Mouse (Mus musculus): ENCODE measurements around the gene Ccdc28b. TPM values are rescaled to one million over a fixed set of nuclear protein-coding genes. Genes with fewer than 3 reads are reported as not detected.

The Ccdc28b gene
- total and polyA plus RNA-seq, 3 experiments: 10.8 to 16.8 (median 11.3) TPM

- H3K27ac ChIP-seq: no peak overlapping the region
- no peak for TF ChIP-seq POLR2A (IDR thresholded peaks at IDR 0.05; ENCODE audit: insufficient read depth, low read depth, low read length)
- TF ChIP-seq CTCF (IDR thresholded peaks at IDR 0.05): no peak
- TF ChIP-seq EP300 (IDR thresholded peaks at IDR 0.05; ENCODE audit: insufficient read depth, low read depth, low read length): no peak
- H3K36me3 ChIP-seq (ENCODE audit: control insufficient read depth, insufficient read depth, low read length): peaks cover 2% of the 10 kb centered on the region
- H3K4me3 ChIP-seq: no peak overlapping the region
- no peaks in the 10 kb centered on the region for H3K79me2 ChIP-seq (replicated peaks; ENCODE audit: control insufficient read depth, insufficient read depth, low read length)
- intact Hi-C loops (cut with DNase I): no loop called here
- no peaks in the 10 kb centered on the region for H3K4me1 ChIP-seq (ENCODE audit: control insufficient read depth, insufficient read depth, low read length)
- no peak overlapping the region for H3K9ac ChIP-seq (ENCODE audit: low read depth, low read length)
- 93% methylated on average over 3 of the region's 3 CpGs for WGBS
- no peak for DNase-seq
- no peaks in the 10 kb centered on the region for H3K27me3 ChIP-seq (ENCODE audit: control insufficient read depth, insufficient read depth, low read length)
These were observed 37.8 kb upstream of the Ccdc28b start for GRCm38 (mm10) chr4:129661584-129661983.

GRCm38 (mm10) chr4:129654770-129655169 is 31.0 kb upstream of the Ccdc28b start:
- no peak for DNase-seq
- Histone ChIP-seq H3K79me2 (replicated peaks; ENCODE audit: control insufficient read depth, insufficient read depth, low read length) (no peaks in the 10 kb centered on the region), H3K9ac (ENCODE audit: low read depth, low read length) (no peak overlapping the region), H3K4me3 (no peak overlapping the region), H3K4me1 (ENCODE audit: control insufficient read depth, insufficient read depth, low read length) (no peaks in the 10 kb centered on the region), H3K36me3 (ENCODE audit: control insufficient read depth, insufficient read depth, low read length) (peaks cover 3% of the 10 kb centered on the region; the same call in 1 of the 2 replicates), H3K27me3 (ENCODE audit: control insufficient read depth, insufficient read depth, low read length) (no peaks in the 10 kb centered on the region), H3K27ac (no peak overlapping the region)
- intact Hi-C loops (cut with DNase I): no loop called here
- TF ChIP-seq CTCF (IDR thresholded peaks at IDR 0.05) (no peak), EP300 (IDR thresholded peaks at IDR 0.05; ENCODE audit: insufficient read depth, low read depth, low read length) (no peak), POLR2A (IDR thresholded peaks at IDR 0.05; ENCODE audit: insufficient read depth, low read depth, low read length) (no peak)
- 90% methylated on average over 14 of the region's 14 CpGs for WGBS

- intact Hi-C loops (cut with DNase I): no loop called here
- WGBS: 93% methylated on average over 8 of the region's 8 CpGs
These were observed 26.6 kb upstream of the Ccdc28b start for GRCm38 (mm10) chr4:129650359-129650758.

GRCm38 (mm10) chr4:129648656-129649055 is 24.9 kb upstream of the Ccdc28b start:
- Histone ChIP-seq H3K27ac (no peak overlapping the region), H3K4me3 (no peak overlapping the region), H3K4me1 (ENCODE audit: control insufficient read depth, insufficient read depth, low read length) (no peaks in the 10 kb centered on the region), H3K36me3 (ENCODE audit: control insufficient read depth, insufficient read depth, low read length) (peaks cover 3% of the 10 kb centered on the region; the same call in 1 of the 2 replicates), H3K9ac (ENCODE audit: low read depth, low read length) (no peak overlapping the region), H3K27me3 (ENCODE audit: control insufficient read depth, insufficient read depth, low read length) (no peaks in the 10 kb centered on the region), H3K79me2 (replicated peaks; ENCODE audit: control insufficient read depth, insufficient read depth, low read length) (no peaks in the 10 kb centered on the region)
- no peak for DNase-seq
- WGBS: 42% methylated on average over 1 of the region's 1 CpGs
- TF ChIP-seq POLR2A (IDR thresholded peaks at IDR 0.05; ENCODE audit: insufficient read depth, low read depth, low read length) (no peak), EP300 (IDR thresholded peaks at IDR 0.05; ENCODE audit: insufficient read depth, low read depth, low read length) (no peak), CTCF (IDR thresholded peaks at IDR 0.05) (no peak)
- intact Hi-C loops (cut with DNase I): no loop called here

More at GRCm38 (mm10) chr4:129650359-129650758, 26.6 kb upstream of the Ccdc28b start:
- TF ChIP-seq POLR2A (IDR thresholded peaks at IDR 0.05; ENCODE audit: insufficient read depth, low read depth, low read length): no peak
- no peak for TF ChIP-seq EP300 (IDR thresholded peaks at IDR 0.05; ENCODE audit: insufficient read depth, low read depth, low read length)
- no peak for TF ChIP-seq CTCF (IDR thresholded peaks at IDR 0.05)
- Histone ChIP-seq H3K4me3 (no peak overlapping the region), H3K9ac (ENCODE audit: low read depth, low read length) (no peak overlapping the region), H3K27me3 (ENCODE audit: control insufficient read depth, insufficient read depth, low read length) (no peaks in the 10 kb centered on the region), H3K36me3 (ENCODE audit: control insufficient read depth, insufficient read depth, low read length) (peaks cover 3% of the 10 kb centered on the region; the same call in 1 of the 2 replicates), H3K79me2 (replicated peaks; ENCODE audit: control insufficient read depth, insufficient read depth, low read length) (no peaks in the 10 kb centered on the region), H3K27ac (no peak overlapping the region), H3K4me1 (ENCODE audit: control insufficient read depth, insufficient read depth, low read length) (no peaks in the 10 kb centered on the region)
- no peak for DNase-seq

- H3K27me3 ChIP-seq (ENCODE audit: control insufficient read depth, insufficient read depth, low read length): no peaks in the 10 kb centered on the region
- TF ChIP-seq CTCF (IDR thresholded peaks at IDR 0.05) (no peak), POLR2A (IDR thresholded peaks at IDR 0.05; ENCODE audit: insufficient read depth, low read depth, low read length) (no peak), EP300 (IDR thresholded peaks at IDR 0.05; ENCODE audit: insufficient read depth, low read depth, low read length) (no peak)
- H3K9ac ChIP-seq (ENCODE audit: low read depth, low read length): no peak overlapping the region
- H3K79me2 ChIP-seq (replicated peaks; ENCODE audit: control insufficient read depth, insufficient read depth, low read length): no peaks in the 10 kb centered on the region
- H3K36me3 ChIP-seq (ENCODE audit: control insufficient read depth, insufficient read depth, low read length): no peaks in the 10 kb centered on the region
- no peaks in the 10 kb centered on the region for H3K4me1 ChIP-seq (ENCODE audit: control insufficient read depth, insufficient read depth, low read length)
- H3K4me3 ChIP-seq: no peak overlapping the region
- intact Hi-C loops (cut with DNase I): no loop called here
- DNase-seq: no peak
- no peak overlapping the region for H3K27ac ChIP-seq
- 78% methylated on average over 6 of the region's 6 CpGs for WGBS
These were observed 21.5 kb upstream of the Ccdc28b start for GRCm38 (mm10) chr4:129645204-129645603.

GRCm38 (mm10) chr4:129641756-129642155 is 18.0 kb upstream of the Ccdc28b start:
- WGBS: 50% methylated on average over 5 of the region's 5 CpGs
- no peaks in the 10 kb centered on the region; the same call in 1 of the 2 replicates for H3K79me2 ChIP-seq (replicated peaks; ENCODE audit: control insufficient read depth, insufficient read depth, low read length)
- H3K27me3 ChIP-seq (ENCODE audit: control insufficient read depth, insufficient read depth, low read length): no peaks in the 10 kb centered on the region
- no peak for TF ChIP-seq EP300 (IDR thresholded peaks at IDR 0.05; ENCODE audit: insufficient read depth, low read depth, low read length)
- no peak for TF ChIP-seq CTCF (IDR thresholded peaks at IDR 0.05)
- no peak for TF ChIP-seq POLR2A (IDR thresholded peaks at IDR 0.05; ENCODE audit: insufficient read depth, low read depth, low read length)
- H3K4me3 ChIP-seq: no peak overlapping the region
- H3K4me1 ChIP-seq (ENCODE audit: control insufficient read depth, insufficient read depth, low read length): peaks cover 2% of the 10 kb centered on the region
- peaks cover 4% of the 10 kb centered on the region; the same call in 1 of the 2 replicates for H3K36me3 ChIP-seq (ENCODE audit: control insufficient read depth, insufficient read depth, low read length)
- H3K27ac ChIP-seq: no peak overlapping the region; the same call in 1 of the 2 replicates
- no peak for DNase-seq
- intact Hi-C loops (cut with DNase I): loop anchor here (2.0 kb wide), 1 partner anchor 29 kb away; no protein-coding TSS in a partner anchor
- H3K9ac ChIP-seq (ENCODE audit: low read depth, low read length): no peak overlapping the region

Data from heart, adult 2 months (tissue).